Mouse (Mus musculus): ENCODE measurements around the gene Vmn1r42. TPM values are rescaled to one million over a fixed set of nuclear protein-coding genes. Genes with fewer than 3 reads are reported as not detected.
"Not testable (repeated sequence)": the region's sequence is repeated elsewhere in the genome, so short reads cannot be mapped to it uniquely, and the experiment has no call there.

Vmn1r42 gene
- not detected in 2 replicates for polyA plus RNA-seq (2016; fragmentation: Nextera tagmentation; extraction: Ambion mirVana)

DNA sequence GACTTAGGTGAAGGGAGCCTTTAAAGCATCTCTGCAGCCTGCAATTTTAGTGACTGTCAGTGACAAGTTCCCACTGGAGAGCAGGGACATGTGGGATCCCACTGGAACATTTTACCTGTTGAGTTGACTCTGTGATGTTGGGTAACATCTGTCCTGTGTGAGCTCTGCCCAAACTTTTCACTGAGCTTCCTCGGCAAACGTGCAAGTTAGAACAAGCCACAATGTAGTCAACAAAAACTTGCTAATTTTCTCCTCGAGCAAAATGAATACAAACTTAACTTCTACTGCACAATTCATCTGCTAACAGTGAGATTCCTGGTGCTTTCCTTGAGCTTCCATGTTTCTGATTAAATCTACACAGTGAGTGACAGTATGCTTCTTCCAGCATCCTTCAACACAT is at the start of gene Vmn1r42, which contains the start of gene Vmn1r43:
TSS of gene Vmn1r42 (minus strand) at position 101 of the 400 bp plus-strand sequence.
TSS of gene Vmn1r43 (minus strand) at position 101 of the 400 bp plus-strand sequence.
- H3K27ac ChIP-seq (replicated peaks); H3K4me1 ChIP-seq; H3K36me3 ChIP-seq; H3K4me2 ChIP-seq (replicated peaks); H3K27me3 ChIP-seq; ATAC-seq (ENCODE audit: low FRiP score, low read depth); H3K4me3 ChIP-seq; H3K9ac ChIP-seq (replicated peaks): not testable (repeated sequence)
- 77% methylated on average over 3 of the region's 3 CpGs for WGBS
- peaks cover 12% of the 10 kb centered on the region; the same call in 1 of the 2 replicates for H3K9me3 ChIP-seq

- Histone ChIP-seq H3K4me1 (no peaks in the 10 kb centered on the region), H3K4me2 (replicated peaks) (no peak overlapping the region), H3K27me3 (no peaks in the 10 kb centered on the region), H3K9me3 (peaks cover 9% of the 10 kb centered on the region), H3K36me3 (no peaks in the 10 kb centered on the region), H3K9ac (replicated peaks) (no peak overlapping the region), H3K27ac (replicated peaks) (no peak overlapping the region), H3K4me3 (no peak overlapping the region)
- 56% methylated on average over 2 of the region's 2 CpGs for WGBS
- ATAC-seq (ENCODE audit: low FRiP score, low read depth), result no peak
Observed at GRCm38 (mm10) chr6:89883812-89884211, 7.6 kb upstream of the Vmn1r42 start.

- Histone ChIP-seq H3K9ac (replicated peaks) (no peak within 1 kb of the TSS), H3K4me1 (no peaks in the 10 kb centered on the region), H3K27ac (replicated peaks) (no peak within 1 kb of the TSS), H3K36me3 (no peaks in the 10 kb centered on the region), H3K4me2 (replicated peaks) (no peak within 1 kb of the TSS), H3K4me3 (no peak within 1 kb of the TSS), H3K27me3 (no peaks in the 10 kb centered on the region), H3K9me3 (peaks cover 9% of the 10 kb centered on the region)
- WGBS, result 91% methylated on average over 1 of the region's 1 CpGs
- no peak for ATAC-seq (ENCODE audit: low FRiP score, low read depth)
Observed at GRCm38 (mm10) chr6:89883360-89883759, 7.1 kb upstream of the Vmn1r42 start, which contains the start of gene Vmn1r44. Gene Vmn1r44 (plus strand): TSS chr6:89883660.

GRCm38 (mm10) chr6:89880867-89881266 is 4.7 kb upstream of the Vmn1r42 start:
- H3K4me2 ChIP-seq (replicated peaks), result no peak overlapping the region
- H3K4me1 ChIP-seq, result no peaks in the 10 kb centered on the region
- H3K27ac ChIP-seq (replicated peaks), result no peak overlapping the region
- H3K9me3 ChIP-seq, result peaks cover 12% of the 10 kb centered on the region; the same call in 1 of the 2 replicates
- H3K36me3 ChIP-seq, result no peaks in the 10 kb centered on the region
- no peaks in the 10 kb centered on the region for H3K27me3 ChIP-seq
- no peak overlapping the region for H3K4me3 ChIP-seq
- ATAC-seq (ENCODE audit: low FRiP score, low read depth), result no peak
- H3K9ac ChIP-seq (replicated peaks), result no peak overlapping the region

DNA sequence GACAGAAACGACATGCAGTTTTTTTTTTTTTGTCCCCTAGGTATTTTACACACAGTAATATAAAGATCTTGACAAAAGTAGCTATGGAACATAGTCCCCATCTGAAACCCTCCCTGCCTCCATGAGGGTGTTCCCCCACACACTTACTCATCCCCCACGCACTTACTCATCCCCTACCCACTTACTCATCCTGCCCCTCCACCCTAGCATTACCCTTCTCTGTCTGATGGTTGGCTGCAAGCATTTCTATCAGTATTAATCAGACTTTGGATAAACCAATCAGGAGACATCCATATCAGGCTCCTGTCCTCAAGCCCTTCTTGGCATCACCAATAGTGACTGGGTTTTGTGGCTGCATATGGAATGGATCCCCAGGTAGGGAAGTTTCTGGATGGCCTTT is 750 bp upstream of the Vmn1r42 start:
- Histone ChIP-seq H3K4me2 (replicated peaks) (no peak overlapping the region), H3K4me3 (no peak overlapping the region), H3K36me3 (no peaks in the 10 kb centered on the region), H3K27me3 (no peaks in the 10 kb centered on the region), H3K27ac (replicated peaks) (no peak overlapping the region), H3K9me3 (peaks cover 12% of the 10 kb centered on the region; the same call in 1 of the 2 replicates), H3K4me1 (no peaks in the 10 kb centered on the region), H3K9ac (replicated peaks) (no peak overlapping the region)
- 81% methylated on average over 2 of the region's 2 CpGs for WGBS
- no peak for ATAC-seq (ENCODE audit: low FRiP score, low read depth)

GRCm38 (mm10) chr6:89867976-89868375 is 8.2 kb downstream of the Vmn1r42 start:
- WGBS, result 83% methylated on average over 2 of the region's 2 CpGs
- Histone ChIP-seq H3K9ac (replicated peaks) (no peak overlapping the region), H3K36me3 (no peaks in the 10 kb centered on the region), H3K9me3 (peaks cover 23% of the 10 kb centered on the region), H3K27me3 (no peaks in the 10 kb centered on the region), H3K4me3 (no peak overlapping the region), H3K4me1 (no peaks in the 10 kb centered on the region), H3K4me2 (replicated peaks) (no peak overlapping the region), H3K27ac (replicated peaks) (no peak overlapping the region)
- no peak for ATAC-seq (ENCODE audit: low FRiP score, low read depth)

DNA sequence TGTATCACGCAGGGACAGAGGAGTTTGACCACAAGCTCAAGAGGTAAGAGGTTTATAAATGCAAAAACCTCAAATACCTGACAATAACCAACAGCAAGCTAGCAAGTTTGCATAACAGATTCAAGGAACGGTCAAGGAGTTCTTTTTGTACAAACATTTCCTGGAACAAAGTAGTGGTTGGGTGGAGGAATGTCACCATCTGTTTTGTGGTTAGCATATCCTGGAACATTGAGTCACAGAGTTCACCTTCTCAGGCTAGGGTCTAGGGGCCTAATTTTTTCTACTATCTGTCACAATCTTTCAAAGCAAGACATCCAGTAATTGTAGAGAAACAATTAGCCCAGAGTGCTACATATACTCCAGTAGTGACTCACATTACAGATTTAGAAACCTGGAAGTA is 8.9 kb downstream of the Vmn1r42 start:
- no peak overlapping the region for H3K9ac ChIP-seq (replicated peaks)
- H3K9me3 ChIP-seq, result peaks cover 23% of the 10 kb centered on the region
- ATAC-seq (ENCODE audit: low FRiP score, low read depth), result no peak
- H3K4me2 ChIP-seq (replicated peaks), result no peak overlapping the region
- 94% methylated on average over 2 of the region's 2 CpGs for WGBS
- H3K27ac ChIP-seq (replicated peaks), result no peak overlapping the region
- no peaks in the 10 kb centered on the region for H3K36me3 ChIP-seq
- H3K4me1 ChIP-seq, result no peaks in the 10 kb centered on the region
- no peak overlapping the region for H3K4me3 ChIP-seq
- no peaks in the 10 kb centered on the region for H3K27me3 ChIP-seq

DNA sequence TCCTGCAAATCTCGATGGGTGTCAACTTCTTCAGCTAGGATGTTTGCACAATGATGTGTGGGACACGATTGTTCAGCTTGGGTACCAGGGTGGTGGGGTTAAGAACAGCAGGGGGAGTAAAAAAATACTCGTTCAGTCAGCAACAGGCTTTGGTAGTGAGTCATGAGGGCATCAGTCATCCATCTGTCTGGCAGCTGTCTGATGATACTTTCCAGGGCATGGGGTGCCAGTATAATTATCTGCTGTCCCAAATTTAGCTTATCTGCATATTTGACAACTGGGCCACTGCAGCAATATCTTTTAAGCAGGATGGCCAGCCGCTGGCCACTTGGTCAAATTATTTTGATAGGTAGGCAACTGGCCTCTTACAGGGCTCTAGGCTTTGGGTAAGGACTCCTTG is 12.4 kb downstream of the Vmn1r42 start:
- Histone ChIP-seq H3K36me3 (no peaks in the 10 kb centered on the region), H3K9me3 (peaks cover 29% of the 10 kb centered on the region), H3K27ac (replicated peaks) (no peak overlapping the region), H3K4me2 (replicated peaks) (no peak overlapping the region), H3K4me1 (no peaks in the 10 kb centered on the region), H3K27me3 (no peaks in the 10 kb centered on the region), H3K4me3 (no peak overlapping the region), H3K9ac (replicated peaks) (no peak overlapping the region)
- WGBS, result 75% methylated on average over 4 of the region's 4 CpGs
- no peak for ATAC-seq (ENCODE audit: low FRiP score, low read depth)

DNA sequence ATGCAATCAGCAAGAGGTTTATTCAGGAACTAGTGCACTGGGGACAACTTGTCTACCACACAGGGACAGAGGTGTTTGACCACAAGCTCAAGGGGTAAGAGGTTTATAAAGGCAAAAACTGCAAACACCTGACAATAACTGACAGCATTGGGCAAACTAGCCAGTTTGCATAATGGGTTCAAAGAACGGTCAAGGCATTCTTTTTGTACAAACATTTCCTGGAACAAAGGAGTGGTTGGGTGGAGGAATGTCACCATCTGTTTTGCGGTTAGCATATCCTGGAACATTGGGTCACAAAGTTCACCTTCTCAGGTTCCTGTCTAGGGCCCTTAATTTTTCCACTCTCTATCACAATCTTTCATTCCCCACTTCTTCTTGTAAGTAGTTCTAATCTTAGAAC is 16.4 kb downstream of the Vmn1r42 start:
- Histone ChIP-seq H3K9ac (replicated peaks) (no peak overlapping the region), H3K27me3 (no peaks in the 10 kb centered on the region), H3K9me3 (peaks cover 18% of the 10 kb centered on the region), H3K4me1 (no peaks in the 10 kb centered on the region), H3K36me3 (no peaks in the 10 kb centered on the region), H3K4me3 (no peak overlapping the region), H3K4me2 (replicated peaks) (no peak overlapping the region), H3K27ac (replicated peaks) (no peak overlapping the region)
- ATAC-seq (ENCODE audit: low FRiP score, low read depth), result no peak
- WGBS, result 94% methylated on average over 2 of the region's 2 CpGs

DNA sequence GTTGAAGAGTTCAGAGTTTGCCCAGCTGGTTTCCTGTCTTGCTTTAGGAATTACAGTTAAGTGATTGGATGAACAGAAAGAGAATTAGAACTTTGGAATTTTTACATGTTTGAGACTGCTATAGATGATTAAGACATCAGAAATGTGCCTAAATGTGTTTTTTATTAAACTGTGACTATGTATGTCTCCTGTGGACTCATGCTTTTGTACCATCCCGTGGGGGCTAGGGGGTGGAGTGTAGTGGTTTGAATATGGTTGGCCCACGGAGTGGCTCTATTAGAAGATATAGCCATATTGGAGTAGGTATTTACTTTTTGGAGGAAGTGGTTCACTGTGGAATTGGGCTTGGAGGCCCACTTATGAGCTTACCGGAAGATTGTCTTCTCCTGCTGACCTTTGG is 18.7 kb downstream of the Vmn1r42 start:
- no peaks in the 10 kb centered on the region for H3K36me3 ChIP-seq
- no peaks in the 10 kb centered on the region for H3K27me3 ChIP-seq
- no peak for ATAC-seq (ENCODE audit: low FRiP score, low read depth)
- H3K4me1 ChIP-seq, result no peaks in the 10 kb centered on the region
- H3K27ac ChIP-seq (replicated peaks), result no peak overlapping the region
- 76% methylated on average over 3 of the region's 3 CpGs for WGBS
- no peak overlapping the region for H3K9ac ChIP-seq (replicated peaks)
- H3K4me2 ChIP-seq (replicated peaks), result no peak overlapping the region
- peaks cover 14% of the 10 kb centered on the region for H3K9me3 ChIP-seq
- H3K4me3 ChIP-seq, result no peak overlapping the region

Other genes starting within 250 kb of the Vmn1r42 start
- 14.1 and 14.3 TPM in 2 replicates for gene Txnrd3, start 232.4 kb downstream of the Vmn1r42 start, polyA plus RNA-seq (2016; fragmentation: Nextera tagmentation; extraction: Ambion mirVana)
- not detected in 2 replicates for gene Vmn1r40, start 168.9 kb downstream of the Vmn1r42 start, polyA plus RNA-seq (2016; fragmentation: Nextera tagmentation; extraction: Ambion mirVana)
- gene Vmn1r41, start 135.6 kb downstream of the Vmn1r42 start, polyA plus RNA-seq (2016; fragmentation: Nextera tagmentation; extraction: Ambion mirVana), result not detected in 2 replicates
- gene Vmn1r43, start within 50 bp of the Vmn1r42 start, polyA plus RNA-seq (2016; fragmentation: Nextera tagmentation; extraction: Ambion mirVana), result not detected in 2 replicates
- not detected in 2 replicates for gene Vmn1r44, start 7.2 kb upstream of the Vmn1r42 start, polyA plus RNA-seq (2016; fragmentation: Nextera tagmentation; extraction: Ambion mirVana)
- gene Vmn1r45, start 64.2 kb upstream of the Vmn1r42 start, polyA plus RNA-seq (2016; fragmentation: Nextera tagmentation; extraction: Ambion mirVana), result not detected in 2 replicates
- gene Vmn1r46, start 92.9 kb upstream of the Vmn1r42 start, polyA plus RNA-seq (2016; fragmentation: Nextera tagmentation; extraction: Ambion mirVana), result not detected in 2 replicates
- not detected in 2 replicates for gene Vmn1r47, start 139.7 kb upstream of the Vmn1r42 start, polyA plus RNA-seq (2016; fragmentation: Nextera tagmentation; extraction: Ambion mirVana)
- not detected in 2 replicates for gene Vmn1r48, start 160.4 kb upstream of the Vmn1r42 start, polyA plus RNA-seq (2016; fragmentation: Nextera tagmentation; extraction: Ambion mirVana)
- not detected in 2 replicates for gene Vmn1r49, start 202.1 kb upstream of the Vmn1r42 start, polyA plus RNA-seq (2016; fragmentation: Nextera tagmentation; extraction: Ambion mirVana)
- gene Vmn1r50, start 225.0 kb upstream of the Vmn1r42 start, polyA plus RNA-seq (2016; fragmentation: Nextera tagmentation; extraction: Ambion mirVana), result not detected in 2 replicates
- not detected in 2 replicates for gene Vmn1r51, start 246.2 kb upstream of the Vmn1r42 start, polyA plus RNA-seq (2016; fragmentation: Nextera tagmentation; extraction: Ambion mirVana)

Measured in midbrain, embryonic 12.5 days (tissue).